Mouse (Mus musculus): ENCODE data around the gene Csrp1. TPM values are rescaled to one million over a fixed set of nuclear protein-coding genes. Genes with fewer than 3 reads are reported as not detected.

Csrp1 gene
- total RNA-seq, 2 experiments from 2014 or later = 262 to 267 TPM

Other genes starting within 250 kb of the Csrp1 start
- gene Nav1, start 112.8 kb upstream of the Csrp1 start, total RNA-seq (2021) = 10 to 100 TPM; 53.9 to 54.8 TPM
- 10 to 100 TPM; 40.7 to 43.8 TPM for gene Phlda3, start 46.1 kb downstream of the Csrp1 start, total RNA-seq (2021)
- 1,000 to 10,000 TPM; 2,021 to 2,289 TPM for gene Tnni1, start 59.4 kb downstream of the Csrp1 start, total RNA-seq (2021)
- gene Lad1, start 98.5 kb downstream of the Csrp1 start, total RNA-seq (2021) = 10 to 100 TPM in 1 of 2 experiments, 1 to 10 TPM in 1; 7.3 to 10.3 TPM
- gene Tnnt2, start 116.3 kb downstream of the Csrp1 start, total RNA-seq (2021) = 1,000 to 10,000 TPM; 6,684 to 7,230 TPM
- gene Pkp1, start 199.1 kb downstream of the Csrp1 start, total RNA-seq (2021) = under 1 TPM; 0.10 to 0.11 TPM